13 mouse cellular contexts compared by ENCODE assay signal in the genomic region with DNA sequence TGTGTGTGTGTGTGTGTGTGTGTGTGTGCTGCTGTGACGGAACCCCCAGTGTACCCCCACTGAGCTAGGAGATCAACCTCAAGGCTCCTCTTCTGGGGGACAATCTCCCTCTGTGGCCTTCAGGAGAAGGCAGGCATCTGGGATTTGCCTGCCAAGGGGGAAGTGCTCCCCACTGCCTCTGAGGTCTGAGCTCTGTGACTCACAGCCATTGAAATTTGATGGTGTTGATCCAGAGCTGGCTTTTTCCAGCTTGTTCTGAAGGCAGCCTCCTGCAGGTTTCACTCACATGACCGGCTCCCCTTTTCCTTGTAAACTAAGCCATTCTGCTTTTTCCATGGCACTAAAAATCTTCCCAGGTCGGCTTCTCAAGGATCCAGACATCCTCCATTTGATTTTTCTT. TPM values are rescaled to one million over a fixed set of nuclear protein-coding genes. Genes with fewer than 3 reads are reported as not detected.
DNase-seq lines count a peak whose midpoint lies in the region; ATAC-seq and TF ChIP-seq lines count a peak whose summit lies in the region.
"Had no signal": no experiment of that assay in that cellular context is flagged by ENCODE, and none has a peak within 500 bp of the region (broad histone marks: within the 10 kb centered on the region; RNA-seq: fewer than 3 reads in every experiment).

No protein-coding gene starts in this region.

- no peak for TF ChIP-seq CTCF in gastrocnemius, adult 2 months (IDR thresholded peaks at IDR 0.05)

- H3K27ac ChIP-seq in gastrocnemius, adult 2 months = peak overlapping the region; percentile 53
- peak overlapping the region; percentile 63 for H3K27ac ChIP-seq in embryonic facial prominence, embryonic 14.5 days (replicated peaks; ENCODE audit: low read depth, low read length)
- H3K27ac ChIP-seq in stomach, embryonic 16.5 days (ENCODE audit: low read length) = peak overlapping the region; percentile 78
- H3K27ac ChIP-seq in hindbrain, embryonic 10.5 days = no peak overlapping the region
- H3K27ac ChIP-seq: embryonic facial prominence, embryonic 12.5 days; liver, embryonic 12.5 days had no signal

- no peak overlapping the region for H3K4me3 ChIP-seq in gastrocnemius, adult 2 months
- H3K4me3 ChIP-seq in embryonic facial prominence, embryonic 14.5 days (ENCODE audit: low read depth, low read length) = no peak overlapping the region
- H3K4me3 ChIP-seq in stomach, embryonic 16.5 days (replicated peaks; ENCODE audit: low read length) = no peak overlapping the region
- H3K4me3 ChIP-seq in hindbrain, embryonic 10.5 days = no peak overlapping the region
- H3K4me3 ChIP-seq: embryonic facial prominence, embryonic 12.5 days; liver, embryonic 12.5 days had no signal

- H3K4me2 ChIP-seq in embryonic facial prominence, embryonic 14.5 days (ENCODE audit: low read depth, low read length) = no peak overlapping the region
- H3K4me2 ChIP-seq in stomach, embryonic 16.5 days (ENCODE audit: low read depth, low read length) = no peak overlapping the region
- H3K4me2 ChIP-seq: embryonic facial prominence, embryonic 12.5 days had no signal

- H3K27me3 ChIP-seq in embryonic facial prominence, embryonic 14.5 days (replicated peaks; ENCODE audit: control insufficient read depth, insufficient read depth, low read length) = no peaks in the 10 kb centered on the region
- H3K27me3 ChIP-seq in stomach, embryonic 16.5 days (ENCODE audit: control insufficient read depth, insufficient read depth, low read length) = no peaks in the 10 kb centered on the region
- no peaks in the 10 kb centered on the region; the same call in none of the 2 replicates for H3K27me3 ChIP-seq in hindbrain, embryonic 10.5 days (ENCODE audit: insufficient read depth, poor library complexity, severe bottlenecking)
- H3K27me3 ChIP-seq: embryonic facial prominence, embryonic 12.5 days; liver, embryonic 12.5 days had no signal

- H3K4me1 ChIP-seq in embryonic facial prominence, embryonic 14.5 days (ENCODE audit: control insufficient read depth, insufficient read depth, low read length) = peaks cover 16% of the 10 kb centered on the region
- peaks cover 23% of the 10 kb centered on the region for H3K4me1 ChIP-seq in stomach, embryonic 16.5 days (ENCODE audit: control insufficient read depth, insufficient read depth, low read length)
- peaks cover 47% of the 10 kb centered on the region for H3K4me1 ChIP-seq in hindbrain, embryonic 10.5 days (replicated peaks)

- WGBS in embryonic facial prominence, embryonic 14.5 days = 53% methylated on average over 3 of the region's 3 CpGs
- WGBS in stomach, embryonic 16.5 days = 55% methylated on average over 3 of the region's 3 CpGs
- 71% methylated on average over 3 of the region's 3 CpGs for WGBS in hindbrain, embryonic 10.5 days

- ATAC-seq in embryonic facial prominence, embryonic 14.5 days (ENCODE audit: low read depth) = no peak
- no peak for ATAC-seq in stomach, embryonic 16.5 days (ENCODE audit: insufficient read depth, low FRiP score)
- ATAC-seq: liver, embryonic 12.5 days had no signal

- intact Hi-C loops in gastrocnemius, adult 2 months (cut with DNase I) = no loop called here

- H3K9ac ChIP-seq in embryonic facial prominence, embryonic 14.5 days (ENCODE audit: low read depth, low read length) = no peak overlapping the region
- peak overlapping the region; percentile 39 for H3K9ac ChIP-seq in stomach, embryonic 16.5 days (ENCODE audit: low read length)
- H3K9ac ChIP-seq: embryonic facial prominence, embryonic 12.5 days; liver, embryonic 12.5 days had no signal

- no peaks in the 10 kb centered on the region for H3K36me3 ChIP-seq in embryonic facial prominence, embryonic 14.5 days (ENCODE audit: control insufficient read depth, insufficient read depth, low read length)
- no peaks in the 10 kb centered on the region for H3K36me3 ChIP-seq in stomach, embryonic 16.5 days (ENCODE audit: control insufficient read depth, insufficient read depth, low read length)
- H3K36me3 ChIP-seq in hindbrain, embryonic 10.5 days = no peaks in the 10 kb centered on the region
- H3K36me3 ChIP-seq: embryonic facial prominence, embryonic 12.5 days; liver, embryonic 12.5 days had no signal

- no peaks in the 10 kb centered on the region for H3K9me3 ChIP-seq in embryonic facial prominence, embryonic 14.5 days (ENCODE audit: control insufficient read depth, low read length)
- no peaks in the 10 kb centered on the region for H3K9me3 ChIP-seq in stomach, embryonic 16.5 days (replicated peaks; ENCODE audit: control insufficient read depth, low read length)
- no peaks in the 10 kb centered on the region for H3K9me3 ChIP-seq in hindbrain, embryonic 10.5 days
- H3K9me3 ChIP-seq: embryonic facial prominence, embryonic 12.5 days; liver, embryonic 12.5 days had no signal

- no peak for DNase-seq in gastrocnemius, adult 2 months
- DNase-seq in gastrocnemius, postnatal 10 days = no peak
- DNase-seq in ovary, adult 18-20 months (ENCODE audit: low spot score) = peak; percentile 33
- no peak for DNase-seq in ovary, postnatal 14 days (ENCODE audit: low spot score)
- peak; percentile 31 for DNase-seq in embryonic facial prominence, embryonic 14.5 days (ENCODE audit: low spot score)
- DNase-seq in spleen, adult 18-20 months = no peak
- no peak for DNase-seq in hindbrain, embryonic 10.5 days (ENCODE audit: low spot score)
- DNase-seq: cerebellum, adult 2 months; lung, postnatal 4 days; thymus, postnatal 36 days had no signal

RNA-seq across cellular contexts. Expression of gene Plekhg6, which starts 43.6 kb away (rescaled TPM):
- not detected for total RNA-seq in gastrocnemius, adult 2 months (2021)
- under 1 TPM in 1 of 2 experiments, not detected in 1; 0.07 TPM for total RNA-seq in gastrocnemius, postnatal 10 days (2021)
- 1.0 and 1.4 TPM in 2 replicates for polyA plus RNA-seq in embryonic facial prominence, embryonic 14.5 days (2014; fragmentation: Nextera tagmentation; extraction: Ambion mirVana)
- polyA plus RNA-seq in stomach, embryonic 16.5 days (2015; fragmentation: Nextera tagmentation; extraction: Ambion mirVana) = 6.3 and 8.2 TPM in 2 replicates
- polyA plus RNA-seq in hindbrain, embryonic 10.5 days (2016; fragmentation: Nextera tagmentation; extraction: Ambion mirVana) = 0.13 and 0.20 TPM in 2 replicates

Comparison
In these comparisons a context has a peak if more than half of its experiments do, and no peak if none do; other contexts are left out.
1. DNase-seq: peak in ovary, adult 18-20 months (single experiment) and embryonic facial prominence, embryonic 14.5 days (single experiment); none in gastrocnemius, adult 2 months (single experiment), gastrocnemius, postnatal 10 days (single experiment), ovary, postnatal 14 days (single experiment), spleen, adult 18-20 months (0 of 2) and hindbrain, embryonic 10.5 days (single experiment).